Mouse (Mus musculus) erythroblast, embryonic 14.5 days (primary cell): ENCODE results near the gene Foxn3.

ENCODE experiments used
- GATA1 ChIP-seq: IDR thresholded peaks from 2 replicates; pipeline ENCODE4 v1.6.1; 2012; ENCODE audit warnings: low read length, inconsistent platforms, mixed read lengths
- TAL1 ChIP-seq: IDR thresholded peaks from 3 replicates; pipeline ENCODE4 v1.6.1; 2012; ENCODE audit warnings: low read length, inconsistent platforms, mixed read lengths

DNA sequence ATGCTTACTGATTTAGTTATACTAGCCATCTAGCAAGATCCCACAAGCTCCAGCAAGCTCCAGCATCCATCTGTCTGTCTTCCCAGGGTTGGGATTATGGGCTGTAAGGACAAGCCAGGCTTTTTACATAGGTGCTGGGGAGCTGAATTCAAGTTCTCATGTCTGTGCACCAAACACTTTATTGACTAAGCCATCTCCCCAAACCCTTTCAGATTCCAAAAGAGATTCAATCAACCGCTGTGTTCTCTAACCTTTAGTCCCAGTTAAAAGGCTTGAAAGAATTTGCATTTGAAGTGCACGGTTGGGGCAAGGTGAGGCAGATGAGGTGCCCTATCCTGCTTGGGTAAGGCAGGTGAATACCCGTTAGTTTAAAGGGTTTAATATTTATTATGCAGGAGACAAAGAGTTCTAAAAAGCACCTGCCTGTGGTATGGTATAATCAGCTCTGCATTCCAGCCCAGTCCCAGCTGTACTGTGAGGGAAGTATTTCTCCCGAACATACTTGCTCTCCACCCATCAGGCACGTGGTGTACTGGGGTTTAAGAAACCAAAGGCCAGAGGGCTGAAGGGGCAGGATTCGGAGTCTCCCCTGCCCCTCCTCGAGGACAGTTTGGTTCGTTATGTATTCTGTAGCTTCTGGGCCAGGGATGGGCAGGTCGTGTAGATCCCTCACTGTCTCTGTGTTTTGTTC is 48.9 kb upstream of the Foxn3 start:
- TF ChIP-seq GATA1 (no peak), TAL1 (no peak)
